Comparison of ENCODE assay signal across 8 mouse cellular contexts in genomic region chr13:3892601-3893000, GRCm38 (mm10). TPM values are rescaled to one million over a fixed set of nuclear protein-coding genes. Genes with fewer than 3 reads are reported as not detected.
DNase-seq lines count a peak whose midpoint lies in the region; ATAC-seq and TF ChIP-seq lines count a peak whose summit lies in the region.
"Had no signal": no experiment of that assay in that cellular context is flagged by ENCODE, and none has a peak within 500 bp of the region (broad histone marks: within the 10 kb centered on the region; RNA-seq: fewer than 3 reads in every experiment).

No protein-coding gene starts in this region.

- H3K9me3 ChIP-seq in embryonic facial prominence, embryonic 14.5 days (ENCODE audit: control insufficient read depth, low read length) = no peaks in the 10 kb centered on the region
- no peaks in the 10 kb centered on the region for H3K9me3 ChIP-seq in limb, embryonic 13.5 days

- H3K27me3 ChIP-seq in thymus, adult 2 months (ENCODE audit: control insufficient read depth, insufficient read depth, low read length) = no peaks in the 10 kb centered on the region
- no peaks in the 10 kb centered on the region for H3K27me3 ChIP-seq in embryonic facial prominence, embryonic 14.5 days (replicated peaks; ENCODE audit: control insufficient read depth, insufficient read depth, low read length)
- no peaks in the 10 kb centered on the region for H3K27me3 ChIP-seq in limb, embryonic 13.5 days

- no peak overlapping the region for H3K27ac ChIP-seq in thymus, adult 2 months (ENCODE audit: control insufficient read depth, insufficient read depth, low read length)
- H3K27ac ChIP-seq in embryonic facial prominence, embryonic 14.5 days (replicated peaks; ENCODE audit: low read depth, low read length) = peak overlapping the region; percentile 68
- peak overlapping the region; percentile 44; the same call in 1 of the 2 replicates for H3K27ac ChIP-seq in limb, embryonic 13.5 days

- peak overlapping the region; percentile 63 for H3K4me2 ChIP-seq in embryonic facial prominence, embryonic 14.5 days (ENCODE audit: low read depth, low read length)
- peak overlapping the region; percentile 74 for H3K4me2 ChIP-seq in limb, embryonic 13.5 days (replicated peaks)

- H3K4me1 ChIP-seq in thymus, adult 2 months (replicated peaks; ENCODE audit: control insufficient read depth, insufficient read depth, low read length) = no peaks in the 10 kb centered on the region
- peaks cover 18% of the 10 kb centered on the region for H3K4me1 ChIP-seq in embryonic facial prominence, embryonic 14.5 days (ENCODE audit: control insufficient read depth, insufficient read depth, low read length)
- peaks cover 32% of the 10 kb centered on the region for H3K4me1 ChIP-seq in limb, embryonic 13.5 days

- no peak for TF ChIP-seq POLR2A in thymus, adult 2 months (IDR thresholded peaks at IDR 0.05; ENCODE audit: control insufficient read depth, extremely low read depth, insufficient read depth, low read length, poor library complexity)

- H3K4me3 ChIP-seq in thymus, adult 2 months (ENCODE audit: control insufficient read depth, insufficient read depth, low read length) = no peak overlapping the region; the same call in 1 of the 2 replicates
- H3K4me3 ChIP-seq in embryonic facial prominence, embryonic 14.5 days (ENCODE audit: low read depth, low read length) = peak overlapping the region; percentile 55
- peak overlapping the region; percentile 66 for H3K4me3 ChIP-seq in limb, embryonic 13.5 days

- H3K9ac ChIP-seq in embryonic facial prominence, embryonic 14.5 days (ENCODE audit: low read depth, low read length) = peak overlapping the region; percentile 74
- H3K9ac ChIP-seq in limb, embryonic 13.5 days = peak overlapping the region; percentile 82

- TF ChIP-seq CTCF in thymus, adult 2 months (IDR thresholded peaks at IDR 0.05; ENCODE audit: borderline replicate concordance, control insufficient read depth, extremely low read depth, insufficient read depth, low read length, poor library complexity) = no peak

- peak; percentile 12 for DNase-seq in thymus, postnatal 14 days
- DNase-seq in thymus, adult 2 months = no peak
- peak; percentile 32 for DNase-seq in embryonic facial prominence, embryonic 14.5 days (ENCODE audit: low spot score)
- peak; percentile 21 for DNase-seq in yolk sac, embryonic 10.5 days (ENCODE audit: low spot score)
- no peak for DNase-seq in adipocyte (ENCODE audit: low spot score)

- 7% methylated on average over 7 of the region's 7 CpGs for WGBS in thymus, adult 2 months
- WGBS in embryonic facial prominence, embryonic 14.5 days = 6% methylated on average over 7 of the region's 7 CpGs
- 11% methylated on average over 7 of the region's 7 CpGs for WGBS in limb, embryonic 13.5 days

- peaks cover 7% of the 10 kb centered on the region; the same call in 1 of the 2 replicates for H3K36me3 ChIP-seq in thymus, adult 2 months (ENCODE audit: control insufficient read depth, insufficient read depth, low read length)
- peaks cover 19% of the 10 kb centered on the region for H3K36me3 ChIP-seq in embryonic facial prominence, embryonic 14.5 days (ENCODE audit: control insufficient read depth, insufficient read depth, low read length)
- H3K36me3 ChIP-seq in limb, embryonic 13.5 days = peaks cover 20% of the 10 kb centered on the region

- no peak for ATAC-seq in embryonic facial prominence, embryonic 14.5 days (ENCODE audit: low read depth)
- no peak for ATAC-seq in limb, embryonic 13.5 days (ENCODE audit: low FRiP score, low read depth)
- no peak for ATAC-seq in monocyte, adult 5-6 weeks (replicated peaks; ENCODE audit: insufficient number of reproducible peaks, low FRiP score, low TSS enrichment, poor library complexity, severe bottlenecking)

RNA-seq across cellular contexts. Expression of gene Net1, which starts 25.4 kb away (rescaled TPM):
- 24.4 and 29.0 TPM in 2 replicates for polyA plus RNA-seq in thymus, adult 2 months (2012; rRNA removed)
- 82.0 and 94.5 TPM in 2 replicates for polyA plus RNA-seq in embryonic facial prominence, embryonic 14.5 days (2014; fragmentation: Nextera tagmentation; extraction: Ambion mirVana)
- polyA plus RNA-seq in limb, embryonic 13.5 days (2015; fragmentation: Nextera tagmentation; extraction: Ambion mirVana) = 144 and 162 TPM in 2 replicates
- 24.7 to 34.8 TPM (median 25.9 TPM) in 3 replicates for total RNA-seq in monocyte, adult 5-6 weeks (2017)

RNA-seq across cellular contexts. Expression of gene Tubal3, which starts 25.5 kb away (rescaled TPM):
- not detected in 2 replicates for polyA plus RNA-seq in thymus, adult 2 months (2012; rRNA removed)
- polyA plus RNA-seq in embryonic facial prominence, embryonic 14.5 days (2014; fragmentation: Nextera tagmentation; extraction: Ambion mirVana) = 0.08 TPM in 1 of 2 replicates, not detected in the other
- not detected in 2 replicates for polyA plus RNA-seq in limb, embryonic 13.5 days (2015; fragmentation: Nextera tagmentation; extraction: Ambion mirVana)
- total RNA-seq in monocyte, adult 5-6 weeks (2017) = not detected in 3 replicates
- total RNA-seq: heart, adult 18-20 months had no signal

RNA-seq across cellular contexts. Expression of gene Calm5, which starts 38.6 kb away (rescaled TPM):
- not detected in 2 replicates for polyA plus RNA-seq in thymus, adult 2 months (2012; rRNA removed)
- 0.58 and 0.74 TPM in 2 replicates for polyA plus RNA-seq in embryonic facial prominence, embryonic 14.5 days (2014; fragmentation: Nextera tagmentation; extraction: Ambion mirVana)
- not detected in 2 replicates for polyA plus RNA-seq in limb, embryonic 13.5 days (2015; fragmentation: Nextera tagmentation; extraction: Ambion mirVana)
- total RNA-seq in monocyte, adult 5-6 weeks (2017) = not detected in 3 replicates
- total RNA-seq: heart, adult 18-20 months had no signal

RNA-seq across cellular contexts. Expression of gene Ucn3, which starts 52.5 kb away (rescaled TPM):
- polyA plus RNA-seq in thymus, adult 2 months (2012; rRNA removed) = 0.15 and 0.17 TPM in 2 replicates
- polyA plus RNA-seq in embryonic facial prominence, embryonic 14.5 days (2014; fragmentation: Nextera tagmentation; extraction: Ambion mirVana) = 0.13 TPM in 1 of 2 replicates, not detected in the other
- 0.13 TPM in 1 of 2 replicates, not detected in the other for polyA plus RNA-seq in limb, embryonic 13.5 days (2015; fragmentation: Nextera tagmentation; extraction: Ambion mirVana)
- not detected in 3 replicates for total RNA-seq in monocyte, adult 5-6 weeks (2017)
- total RNA-seq: heart, adult 18-20 months had no signal

RNA-seq across cellular contexts. Expression of gene Calm4, which starts 55.0 kb away (rescaled TPM):
- polyA plus RNA-seq in thymus, adult 2 months (2012; rRNA removed) = 0.68 and 1.5 TPM in 2 replicates
- polyA plus RNA-seq in embryonic facial prominence, embryonic 14.5 days (2014; fragmentation: Nextera tagmentation; extraction: Ambion mirVana) = 25.4 and 99.1 TPM in 2 replicates
- 0.64 TPM in 1 of 2 replicates, not detected in the other for polyA plus RNA-seq in limb, embryonic 13.5 days (2015; fragmentation: Nextera tagmentation; extraction: Ambion mirVana)
- total RNA-seq in monocyte, adult 5-6 weeks (2017) = not detected in 3 replicates
- total RNA-seq: heart, adult 18-20 months had no signal

Comparison
In these comparisons a context has a peak if more than half of its experiments do, and no peak if none do; other contexts are left out.
1. DNase-seq: peak in thymus, postnatal 14 days (single experiment), embryonic facial prominence, embryonic 14.5 days (single experiment) and yolk sac, embryonic 10.5 days (single experiment); none in thymus, adult 2 months (single experiment) and adipocyte (single experiment).